Mouse (Mus musculus): ENCODE measurements around the gene Tex10. TPM values are rescaled to one million over a fixed set of nuclear protein-coding genes. Genes with fewer than 3 reads are reported as not detected.
"Not testable (repeated sequence)": the region's sequence is repeated elsewhere in the genome, so short reads cannot be mapped to it uniquely, and the experiment has no call there.

The Tex10 gene
- total RNA-seq, 2 experiments from 2014 or later, result 30.6 to 35.7 TPM

DNA sequence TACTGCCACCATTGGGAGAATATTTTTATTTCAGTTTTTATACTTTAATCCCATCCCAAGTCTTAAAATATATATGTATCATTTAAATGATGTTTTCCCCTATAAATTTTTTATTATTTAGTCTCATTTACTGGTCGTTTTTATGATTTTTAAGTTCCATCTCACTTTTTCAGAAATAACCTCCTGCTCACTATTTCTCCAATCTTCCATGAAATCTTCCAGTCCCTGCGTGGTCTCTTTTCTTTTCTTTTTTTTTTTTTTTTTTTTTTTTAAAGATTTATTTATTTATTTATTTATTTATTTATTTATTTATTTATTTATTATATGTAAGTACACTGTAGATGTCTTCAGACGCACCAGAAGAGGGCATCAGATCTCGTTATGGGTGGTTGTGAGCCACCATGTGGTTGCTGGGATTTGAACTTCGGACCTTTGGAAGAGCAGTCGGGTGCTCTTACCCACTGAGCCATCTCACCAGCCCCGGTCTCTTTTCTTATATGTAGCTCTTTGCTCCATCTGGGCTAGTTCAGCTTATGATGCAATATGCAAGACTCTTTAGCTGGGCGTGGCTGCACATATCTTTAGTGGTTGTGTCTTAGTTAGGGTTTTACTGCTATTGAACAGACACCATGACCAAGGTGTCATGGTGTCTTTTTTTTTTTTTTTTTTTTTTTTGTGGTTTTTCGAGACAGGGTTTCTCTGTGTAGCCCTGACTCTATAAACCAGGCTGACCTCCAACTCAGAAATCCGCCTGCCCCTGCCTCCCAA lies 67.4 kb downstream of the Tex10 start:
- intact Hi-C loops (cut with DNase I), result loop anchor here (10.0 kb wide), 1 partner anchor 881 kb away; no protein-coding TSS in a partner anchor

DNA sequence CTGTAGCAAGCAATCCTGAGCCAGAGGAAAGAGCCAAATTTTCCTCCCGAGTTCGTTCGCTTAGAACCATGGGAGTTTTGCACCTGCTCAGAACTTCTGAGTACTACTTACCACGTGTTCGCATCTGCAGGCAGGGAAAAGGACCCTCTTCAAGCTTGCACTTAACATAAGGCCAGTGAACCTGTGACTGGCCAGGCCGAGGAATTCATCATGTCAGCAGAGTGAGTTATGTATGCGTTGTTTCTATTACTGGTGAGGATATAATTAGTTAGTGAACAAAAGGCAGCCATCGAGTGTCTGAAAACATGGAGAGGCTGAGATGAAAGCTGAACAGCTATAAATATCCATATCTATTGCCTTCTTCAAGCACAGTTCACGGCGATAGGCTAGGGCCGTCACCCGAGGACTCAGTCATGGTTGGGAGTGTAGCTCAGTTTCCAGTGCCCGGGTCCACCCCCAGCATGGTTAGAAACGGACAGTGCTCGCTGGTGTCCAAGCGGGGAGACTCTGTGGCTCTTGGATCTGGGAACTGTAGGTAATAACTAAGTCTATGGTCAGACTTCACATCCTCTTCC lies 70.1 kb downstream of the Tex10 start:
- DNase-seq, result no peak
- intact Hi-C loops (cut with DNase I), result loop anchor here (10.0 kb wide), 1 partner anchor 878 kb away; no protein-coding TSS in a partner anchor

More for the DNA sequence above, 67.4 kb downstream of the Tex10 start:
- DNase-seq, result not testable (repeated sequence)

DNA sequence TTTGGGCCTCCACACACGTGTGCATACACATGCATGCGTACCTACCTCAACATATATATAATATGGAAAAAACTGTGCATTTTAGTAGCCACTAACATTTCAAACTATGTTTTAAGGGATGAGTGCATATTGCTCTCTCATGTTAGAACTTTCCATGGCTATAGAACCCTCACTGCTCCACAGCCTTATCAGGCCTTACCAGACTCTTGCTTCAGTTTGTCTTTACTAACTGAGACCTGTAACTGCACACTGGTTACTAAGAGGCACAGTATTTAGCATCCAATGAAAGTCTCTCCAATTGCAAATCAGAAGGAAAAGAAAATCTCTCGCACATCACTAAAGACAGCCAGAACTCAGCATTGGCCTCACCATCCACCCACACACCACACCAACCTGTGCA lies 76.3 kb downstream of the Tex10 start:
- no peak for DNase-seq
- intact Hi-C loops (cut with DNase I), result no loop called here

DNA sequence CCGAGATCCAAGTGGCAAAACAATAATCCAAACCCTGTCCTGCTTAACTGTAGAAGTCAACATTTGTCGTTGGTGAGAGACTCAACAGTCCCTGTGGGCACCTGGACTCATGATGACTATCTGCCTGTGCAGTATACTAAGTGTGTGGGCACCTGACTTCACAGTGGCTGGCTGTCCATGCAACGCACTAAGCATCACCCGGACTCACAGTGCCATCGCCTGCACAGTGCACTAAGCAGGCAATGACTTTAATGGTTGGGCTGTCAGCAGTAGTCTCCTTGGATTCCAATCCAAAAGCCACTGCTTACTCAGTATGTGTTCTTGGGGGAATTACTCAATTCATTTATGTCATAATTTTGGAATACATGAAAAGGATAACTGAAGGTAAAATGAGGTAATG lies 90.8 kb downstream of the Tex10 start:
- no peak for DNase-seq
- intact Hi-C loops (cut with DNase I), result loop anchor here (5.0 to 10.0 kb wide), 3 partner anchors 155 to 948 kb away; partner anchors contain the start of gene Nr4a3

DNA sequence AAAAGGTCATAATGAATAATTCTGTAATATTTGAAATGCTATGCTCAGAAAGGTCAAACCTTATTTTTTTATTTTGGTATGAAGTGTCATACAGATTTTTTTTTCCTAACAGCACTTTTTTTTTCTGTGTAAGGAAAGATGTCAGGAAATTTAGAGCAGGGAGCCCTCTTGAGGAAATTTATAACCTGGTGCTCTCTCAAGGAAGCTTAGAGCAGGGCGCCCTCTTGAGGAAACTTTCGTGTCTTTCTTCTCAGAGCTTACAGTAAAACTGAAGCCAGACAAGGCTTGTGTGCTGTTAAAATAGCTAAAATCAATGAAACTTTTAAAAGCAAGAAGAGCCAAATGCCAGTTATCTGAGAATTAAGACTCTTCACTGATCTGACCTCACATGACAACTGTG lies 92.3 kb downstream of the Tex10 start:
- DNase-seq, result peak; percentile 74
- intact Hi-C loops (cut with DNase I), result loop anchor here (5.0 to 10.0 kb wide), 3 partner anchors 154 to 946 kb away; partner anchors contain the start of gene Nr4a3

Other genes with a start within 250 kb of the Tex10 start
- gene Erp44, start 193.9 kb downstream of the Tex10 start, total RNA-seq (2021), result 10 to 100 TPM; 36.4 to 38.1 TPM
- gene Invs, start 193.7 kb downstream of the Tex10 start, total RNA-seq (2021), result 10 to 100 TPM; 14.4 to 14.6 TPM
- gene Msantd3, start 66.5 kb upstream of the Tex10 start, total RNA-seq (2021), result 10 to 100 TPM; 43.8 to 48.5 TPM
- gene Tmeff1, start 111.7 kb upstream of the Tex10 start, total RNA-seq (2021), result 100 to 1,000 TPM; 234 TPM
- gene Cavin4, start 190.1 kb upstream of the Tex10 start, total RNA-seq (2021), result 1 to 10 TPM; 4.1 to 4.3 TPM